Mouse (Mus musculus): ENCODE data around the gene Dusp19.
A peak's percentile ranks its signal among the peaks of the same experiment; 100 is the strongest.

Gene Dusp19

GRCm38 (mm10) chr2:80632336-80633026 lies 15.6 kb downstream of the Dusp19 start:
- DNase-seq (ENCODE audit: extremely low read depth, insufficient read length, low spot score) = no peak

GRCm38 (mm10) chr2:80638364-80639241 lies 21.8 kb downstream of the Dusp19 start:
- DNase-seq (ENCODE audit: extremely low read depth, insufficient read length, low spot score) = peak; percentile 84

- no peak for DNase-seq (ENCODE audit: extremely low read depth, insufficient read length, low spot score)
These were observed 22.6 kb downstream of the Dusp19 start for GRCm38 (mm10) chr2:80639398-80639797.

GRCm38 (mm10) chr2:80639864-80640263 lies 23.0 kb downstream of the Dusp19 start:
- no peak for DNase-seq (ENCODE audit: extremely low read depth, insufficient read length, low spot score)

- DNase-seq (ENCODE audit: extremely low read depth, insufficient read length, low spot score) = no peak
These were observed 44.6 kb downstream of the Dusp19 start for GRCm38 (mm10) chr2:80661414-80661813.

GRCm38 (mm10) chr2:80662682-80663081 lies 45.8 kb downstream of the Dusp19 start:
- no peak for DNase-seq (ENCODE audit: extremely low read depth, insufficient read length, low spot score)

GRCm38 (mm10) chr2:80667396-80667964 lies 50.6 kb downstream of the Dusp19 start:
- no peak for DNase-seq (ENCODE audit: extremely low read depth, insufficient read length, low spot score)

- DNase-seq (ENCODE audit: extremely low read depth, insufficient read length, low spot score) = no peak
These were observed 53.2 kb downstream of the Dusp19 start for GRCm38 (mm10) chr2:80669868-80670666.

GRCm38 (mm10) chr2:80678803-80679202 lies 62.0 kb downstream of the Dusp19 start:
- no peak for DNase-seq (ENCODE audit: extremely low read depth, insufficient read length, low spot score)
